Mouse (Mus musculus): ENCODE data around the gene Cd72.
"Not testable (repeated sequence)": the region's sequence is repeated elsewhere in the genome, so short reads cannot be mapped to it uniquely, and the experiment has no call there.

Gene Cd72

DNA sequence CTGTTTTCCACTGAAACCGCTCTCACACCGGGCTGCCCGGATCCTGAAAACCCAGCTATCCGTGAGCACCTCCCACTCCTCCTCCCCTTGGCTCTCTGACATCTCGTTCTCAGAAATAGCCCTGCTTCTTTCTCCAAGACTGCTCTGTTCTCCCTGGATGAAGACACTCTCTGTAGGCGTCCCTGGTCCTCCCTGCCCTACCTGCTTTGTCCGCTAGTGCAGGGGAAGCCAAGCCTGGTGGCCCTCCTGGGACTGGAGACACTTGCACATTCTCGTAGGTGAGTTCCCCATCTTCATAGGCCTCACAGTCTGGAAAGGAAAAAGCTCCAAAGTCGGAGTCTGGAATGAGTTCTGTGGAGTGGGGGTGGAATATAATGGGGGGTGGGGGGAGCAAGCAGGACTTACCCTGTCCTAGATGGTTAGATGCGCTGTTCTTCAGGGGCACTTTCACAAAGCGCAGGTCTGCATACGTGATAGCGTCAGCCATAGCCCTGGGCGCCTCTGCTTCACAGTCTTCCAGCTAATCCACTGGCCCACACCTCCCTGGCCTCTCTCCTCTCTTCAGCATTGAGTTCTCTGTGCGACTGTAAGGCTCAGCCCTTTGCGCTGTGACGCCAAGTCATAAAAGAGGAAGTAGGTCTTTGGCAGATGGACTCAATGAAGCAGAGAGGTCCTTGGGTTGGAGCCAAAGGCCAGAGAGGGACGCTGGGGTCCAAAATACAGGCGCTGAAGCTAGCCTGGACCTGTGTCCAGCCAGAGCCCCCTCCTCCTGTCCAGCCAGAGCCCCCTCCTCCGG lies at the start of gene Cd72:
Gene Cd72, minus strand, starts transcription at position 588 of the 796 bp plus-strand sequence.
- peak; percentile 17 for DNase-seq (ENCODE audit: low spot score)

DNA sequence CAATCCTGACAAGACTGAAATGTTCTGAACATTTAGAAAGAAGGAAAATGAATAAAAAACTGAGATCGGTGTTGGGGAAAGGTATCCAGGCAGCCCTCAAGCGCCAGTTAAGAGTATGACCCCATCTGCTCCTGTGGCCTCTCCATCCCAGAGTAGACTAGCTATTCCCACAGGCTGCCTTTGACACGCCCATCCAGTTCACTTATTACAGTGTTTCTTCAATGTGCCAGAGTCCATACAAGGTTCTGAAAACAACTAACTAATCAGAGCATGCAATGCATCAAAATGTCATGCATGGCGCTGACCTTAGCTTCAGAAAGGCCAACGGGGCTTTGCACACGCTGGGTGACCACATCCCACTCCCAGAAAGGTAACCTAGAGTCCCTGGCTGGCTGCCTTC lies 49.1 kb upstream of the Cd72 start:
- DNase-seq (ENCODE audit: low spot score), result no peak

DNA sequence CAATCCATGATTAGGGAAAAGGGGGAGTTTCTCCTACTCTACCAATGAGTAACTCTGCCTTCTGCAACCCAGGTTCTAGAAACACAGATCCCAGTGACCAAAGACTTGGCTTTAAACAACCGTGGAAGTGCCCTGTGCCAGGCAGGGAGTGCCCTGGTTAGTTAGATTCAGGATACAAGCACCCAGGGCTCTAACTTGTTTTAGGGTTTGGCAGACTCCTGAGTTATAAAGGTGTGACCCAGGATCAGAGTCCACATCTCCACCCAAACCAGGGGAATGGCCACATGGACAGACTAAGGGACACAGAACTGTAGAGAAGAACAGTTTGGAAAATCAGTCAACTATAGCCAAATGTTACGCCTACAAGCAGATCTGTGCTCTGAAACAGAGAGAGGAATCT lies 48.6 kb upstream of the Cd72 start:
- DNase-seq (ENCODE audit: low spot score), result no peak

DNA sequence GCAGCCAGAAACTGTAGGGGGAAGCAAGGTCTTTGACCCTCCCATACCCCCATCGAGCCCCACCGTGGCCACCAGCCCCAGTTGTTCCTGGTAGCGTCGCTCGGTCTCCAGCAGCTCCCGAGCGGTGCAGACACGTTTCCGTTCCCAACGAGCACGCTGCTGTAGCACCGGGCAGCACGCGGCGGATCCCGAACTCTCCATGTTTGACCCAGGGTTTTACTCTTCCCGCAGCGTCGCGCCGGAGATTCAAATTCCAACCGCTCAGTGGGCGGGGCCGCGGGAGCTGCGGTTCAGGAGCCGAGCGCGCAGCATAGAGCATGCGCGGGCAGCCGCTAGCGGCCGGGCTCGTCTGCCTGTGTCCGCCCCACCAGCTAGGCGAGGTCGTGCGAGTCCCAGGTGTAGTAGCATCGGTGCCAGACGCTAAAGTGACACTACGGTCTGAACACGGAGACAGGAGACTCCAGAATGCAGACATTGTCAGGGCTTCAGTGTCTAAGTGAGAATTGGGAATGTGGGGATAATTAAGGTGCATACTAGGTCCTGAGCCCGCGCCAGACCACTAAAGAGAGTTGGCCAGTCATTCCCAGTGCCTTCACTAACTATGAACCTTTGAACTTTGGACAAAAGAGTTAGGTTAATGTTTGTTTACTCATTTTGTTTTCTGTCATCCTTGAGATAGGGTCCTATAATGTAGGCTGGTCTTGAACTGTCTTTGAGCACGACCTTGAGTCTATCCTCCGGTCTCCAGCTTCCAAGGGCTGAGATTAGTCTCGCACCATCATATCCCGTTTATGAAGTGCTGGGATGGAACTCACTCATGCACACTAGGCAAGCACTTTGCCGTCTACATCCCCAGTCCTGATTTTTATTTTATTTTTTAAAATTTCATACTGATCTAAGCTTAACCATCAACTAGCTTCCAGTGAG lies 45.2 kb upstream of the Cd72 start, which contains the start of gene Arhgef39:
Gene Arhgef39, minus strand, starts transcription at position 289 of the 927 bp plus-strand sequence.
- peak; percentile 93 for DNase-seq (ENCODE audit: low spot score)

DNA sequence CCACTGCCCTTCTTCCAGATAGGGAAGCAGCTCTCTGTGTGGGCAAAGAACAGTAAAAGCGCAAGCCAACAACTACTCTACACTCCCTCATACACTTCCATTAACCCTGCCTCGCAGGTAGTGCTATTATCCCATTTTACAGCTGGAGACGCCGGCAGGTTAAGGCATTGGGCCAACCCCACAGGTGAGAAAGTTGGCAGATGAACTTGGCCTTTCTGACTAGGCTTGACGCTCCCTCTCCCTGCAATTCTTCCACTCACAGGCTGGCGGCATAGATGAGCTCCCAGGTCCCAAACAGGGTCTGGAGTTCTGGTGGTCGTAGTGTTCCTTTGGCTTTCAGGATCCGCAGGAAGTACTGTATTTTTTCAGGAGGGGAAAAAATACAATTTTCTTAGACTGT lies 44.6 kb upstream of the Cd72 start:
- peak; percentile 85 for DNase-seq (ENCODE audit: low spot score)

DNA sequence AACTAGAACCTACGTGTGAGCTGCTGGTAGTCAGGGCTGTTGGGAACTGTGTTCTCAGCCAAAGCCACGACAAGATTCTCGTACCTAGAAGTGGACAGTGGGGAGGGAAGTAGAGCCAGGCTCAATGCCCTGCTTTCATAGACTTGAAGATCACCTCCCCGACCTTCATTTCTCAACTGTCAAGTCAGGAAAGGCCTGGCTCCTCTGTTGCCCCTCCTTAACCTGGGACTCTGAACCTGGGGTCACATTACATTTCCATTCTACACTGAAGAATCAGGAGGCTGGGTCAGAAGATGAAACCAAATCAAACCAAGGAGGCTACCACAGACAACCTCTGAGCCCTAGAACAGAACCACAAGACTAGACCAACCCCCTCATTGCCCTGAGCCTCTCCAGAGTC lies 43.5 kb upstream of the Cd72 start:
- DNase-seq (ENCODE audit: low spot score), result no peak

DNA sequence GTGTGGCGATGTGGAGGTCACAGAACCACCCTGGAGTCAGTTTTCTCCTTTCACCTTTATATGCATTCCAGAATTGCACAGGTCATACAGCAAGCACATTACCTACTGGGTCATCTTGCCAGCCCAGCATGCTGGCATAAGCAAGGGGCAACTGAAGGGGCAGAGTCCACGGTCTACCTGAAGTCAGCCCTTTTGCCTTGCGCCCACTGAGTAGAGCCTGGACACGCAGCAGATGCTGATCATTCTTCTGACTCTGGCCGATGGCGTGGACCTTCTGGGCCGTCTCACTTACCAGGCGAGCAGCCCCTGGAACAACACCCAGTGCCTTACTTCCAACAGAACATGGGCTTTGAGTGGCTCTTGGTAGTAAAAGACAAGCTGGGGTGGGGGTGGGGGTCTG lies 43.0 kb upstream of the Cd72 start:
- DNase-seq (ENCODE audit: low spot score), result no peak

DNA sequence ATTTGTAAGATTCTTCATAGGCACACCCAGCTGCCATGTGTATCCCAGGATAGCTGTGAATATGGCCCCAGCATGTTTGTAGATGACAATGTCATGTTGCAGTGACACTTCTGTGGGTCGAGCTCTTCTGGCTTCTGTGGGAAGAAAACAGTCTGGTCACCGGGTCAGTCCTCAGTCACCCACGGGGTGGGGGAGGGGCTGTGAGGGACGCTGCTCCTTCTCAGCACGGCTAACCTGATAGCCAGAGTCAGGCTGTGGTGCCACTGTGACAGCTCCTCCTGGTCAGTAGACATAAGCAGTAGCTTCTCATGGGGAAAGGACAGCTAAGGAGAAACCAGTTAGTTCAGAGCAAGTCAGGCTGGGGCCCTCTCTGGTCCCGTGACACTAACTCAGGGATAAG lies 42.2 kb upstream of the Cd72 start:
- DNase-seq (ENCODE audit: low spot score), result no peak

DNA sequence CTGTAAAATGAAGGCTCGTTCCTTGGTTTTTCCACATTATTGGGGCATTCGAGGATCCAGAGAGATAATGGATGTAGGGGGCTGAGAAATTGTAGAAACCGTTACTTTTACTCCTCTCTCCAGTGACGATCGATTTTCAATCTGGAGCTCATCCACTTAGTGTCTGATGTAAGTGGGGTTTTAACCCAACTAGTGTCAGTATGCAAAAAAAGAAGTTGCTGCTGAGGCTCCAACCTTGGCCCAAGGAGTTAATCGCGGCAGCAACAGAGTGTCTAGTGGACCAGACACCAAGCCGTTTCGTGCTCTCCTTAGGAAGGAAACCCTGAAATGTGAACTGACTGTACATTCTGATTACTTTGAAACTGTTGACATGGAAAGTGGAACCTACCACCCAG lies 39.4 kb upstream of the Cd72 start:
- DNase-seq (ENCODE audit: low spot score), result no peak

DNA sequence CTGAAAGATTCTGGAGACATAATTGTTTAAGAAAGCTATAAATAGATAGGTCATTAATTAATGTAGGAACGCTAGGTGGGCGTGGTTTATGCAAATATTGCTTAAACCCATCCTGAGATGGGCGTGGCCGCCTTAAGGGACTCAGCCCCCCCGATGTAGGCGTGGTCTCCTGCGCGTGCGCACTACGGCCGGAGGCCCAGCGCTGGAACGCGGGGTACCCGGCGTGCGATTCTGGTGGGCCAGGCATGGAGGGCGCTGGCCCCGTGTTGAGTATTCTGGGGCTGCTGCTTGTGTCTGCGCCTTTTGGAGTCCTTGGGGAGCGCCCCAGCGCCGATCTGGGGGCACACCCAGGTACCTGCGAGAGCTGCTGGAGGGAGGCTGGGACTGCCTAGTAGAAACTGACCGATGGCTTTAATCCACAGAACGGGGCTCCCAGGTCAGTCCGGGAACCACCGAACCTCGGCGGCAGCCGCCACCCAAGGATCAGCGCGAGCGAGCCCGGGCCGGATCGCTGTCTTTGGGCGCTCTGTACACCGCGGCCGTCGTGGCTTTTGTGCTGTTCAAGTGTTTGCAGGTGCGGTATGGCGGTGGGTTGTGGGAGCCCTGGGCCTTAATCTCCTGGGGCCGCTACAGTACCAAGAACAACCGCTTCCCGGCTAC lies 38.9 kb upstream of the Cd72 start:
- DNase-seq (ENCODE audit: low spot score), result peak; percentile 98

DNA sequence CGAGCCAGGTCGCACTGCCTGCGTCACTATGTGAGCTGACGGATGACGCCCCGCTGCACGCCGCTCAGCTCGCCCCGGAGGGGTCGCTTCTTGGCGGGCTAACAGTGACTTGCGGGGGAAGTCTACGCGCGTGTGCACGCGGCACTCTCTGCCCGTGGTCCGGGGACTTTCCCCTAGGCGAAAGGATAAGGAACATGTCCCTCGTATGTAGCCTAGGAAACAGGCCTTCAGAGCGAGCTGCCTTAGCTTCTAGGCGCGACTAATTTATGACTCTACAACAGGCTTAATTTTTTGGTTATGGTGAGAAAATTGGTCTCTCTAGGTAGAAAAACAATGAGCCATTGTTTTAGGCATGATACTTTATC lies 38.4 kb upstream of the Cd72 start, which contains the start of gene Ccdc107:
Gene Ccdc107, plus strand, starts transcription at position 80 of the 365 bp plus-strand sequence.
- DNase-seq (ENCODE audit: low spot score), result peak; percentile 94

DNA sequence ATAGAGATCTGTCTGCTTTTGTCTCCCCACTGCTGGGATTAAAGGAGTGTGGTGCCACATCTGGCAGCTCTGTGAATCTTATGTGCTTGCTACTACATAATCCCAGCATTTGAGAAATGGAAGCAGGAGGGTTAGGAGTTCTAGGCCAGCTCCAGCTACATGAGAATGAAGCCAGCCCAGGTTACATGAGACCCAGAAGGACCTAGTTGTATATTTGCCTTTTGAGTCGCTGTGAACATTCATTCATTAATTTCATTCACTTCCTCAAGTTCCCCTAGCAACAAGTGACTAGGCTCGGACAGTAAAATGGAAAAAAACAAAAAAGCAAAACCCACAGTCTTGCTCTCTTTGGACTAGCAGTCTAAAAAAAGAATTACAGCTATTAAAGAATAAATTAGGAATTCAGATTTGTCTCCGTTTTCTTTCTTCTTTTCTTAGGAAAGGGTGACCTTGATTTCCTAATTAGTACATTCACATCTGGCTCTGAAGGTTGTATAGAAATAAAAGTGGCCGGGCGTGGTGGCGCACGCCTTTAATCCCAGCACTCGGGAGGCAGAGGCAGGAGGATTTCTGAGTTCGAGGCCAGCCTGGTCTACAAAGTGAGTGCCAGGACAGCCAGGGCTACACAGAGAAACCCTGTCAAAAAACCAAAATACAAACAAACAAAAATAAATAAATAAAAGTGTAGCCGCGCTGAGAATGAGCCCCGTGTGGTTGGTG lies 37.8 kb upstream of the Cd72 start:
- peak; percentile 21 for DNase-seq (ENCODE audit: low spot score)

DNA sequence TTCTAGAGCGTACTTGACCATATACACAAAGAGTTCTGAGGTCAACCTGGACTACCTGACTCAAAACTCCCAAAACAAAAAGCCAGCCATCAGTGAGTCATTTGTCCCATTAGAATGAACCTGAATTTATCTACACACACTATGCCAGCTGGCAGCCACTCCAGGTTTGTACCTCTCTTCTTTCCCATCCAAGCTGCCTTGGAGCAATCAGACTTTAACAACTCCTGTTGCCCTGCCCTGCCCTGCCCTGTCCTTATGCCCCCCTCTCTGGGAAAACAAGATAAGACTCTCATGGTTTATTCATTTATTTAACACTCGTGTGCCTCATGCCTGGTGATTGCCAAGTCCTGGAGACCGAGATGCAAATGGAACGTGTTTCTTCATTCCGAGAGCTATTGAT lies 36.4 kb upstream of the Cd72 start:
- no peak for DNase-seq (ENCODE audit: low spot score)

DNA sequence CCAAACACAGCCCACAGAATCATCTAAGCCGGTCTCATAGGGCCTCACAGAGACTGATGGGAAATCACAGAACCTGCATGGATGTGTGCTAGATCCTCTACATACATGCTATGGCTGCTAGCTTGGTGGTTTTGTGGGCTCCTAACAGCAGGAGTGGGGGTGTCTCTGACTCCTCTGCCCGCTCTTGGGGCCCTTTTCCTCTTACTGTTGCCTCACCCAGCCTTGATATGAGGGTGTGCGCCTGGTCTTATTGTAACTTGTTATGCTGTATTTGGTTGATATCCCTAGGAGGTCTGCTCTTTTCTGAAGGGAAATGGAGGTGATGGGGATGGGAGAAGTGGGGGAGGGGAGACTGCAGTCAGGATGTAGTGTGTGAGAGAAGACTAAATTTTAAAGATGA lies 35.2 kb upstream of the Cd72 start:
- DNase-seq (ENCODE audit: low spot score), result no peak

DNA sequence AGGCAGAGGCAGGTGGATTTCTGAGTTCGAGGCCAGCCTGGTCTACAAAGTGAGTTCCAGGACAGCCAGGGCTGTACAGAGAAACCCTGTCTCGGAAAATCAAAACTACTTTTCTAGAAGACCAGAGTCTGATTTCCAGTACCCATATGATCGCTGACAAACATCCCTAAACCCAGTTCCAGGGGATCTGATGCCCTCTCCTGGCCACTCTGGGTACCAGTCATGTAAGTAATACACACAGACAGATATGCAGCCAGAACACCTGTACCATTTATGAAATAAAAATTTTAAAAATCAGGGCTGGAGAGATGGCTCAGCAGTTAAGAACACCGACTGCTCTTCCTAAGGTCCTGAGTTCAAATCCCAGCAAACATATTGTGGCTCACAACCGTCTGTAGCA lies 31.2 kb upstream of the Cd72 start:
- not testable (repeated sequence) for DNase-seq (ENCODE audit: low spot score)

DNA sequence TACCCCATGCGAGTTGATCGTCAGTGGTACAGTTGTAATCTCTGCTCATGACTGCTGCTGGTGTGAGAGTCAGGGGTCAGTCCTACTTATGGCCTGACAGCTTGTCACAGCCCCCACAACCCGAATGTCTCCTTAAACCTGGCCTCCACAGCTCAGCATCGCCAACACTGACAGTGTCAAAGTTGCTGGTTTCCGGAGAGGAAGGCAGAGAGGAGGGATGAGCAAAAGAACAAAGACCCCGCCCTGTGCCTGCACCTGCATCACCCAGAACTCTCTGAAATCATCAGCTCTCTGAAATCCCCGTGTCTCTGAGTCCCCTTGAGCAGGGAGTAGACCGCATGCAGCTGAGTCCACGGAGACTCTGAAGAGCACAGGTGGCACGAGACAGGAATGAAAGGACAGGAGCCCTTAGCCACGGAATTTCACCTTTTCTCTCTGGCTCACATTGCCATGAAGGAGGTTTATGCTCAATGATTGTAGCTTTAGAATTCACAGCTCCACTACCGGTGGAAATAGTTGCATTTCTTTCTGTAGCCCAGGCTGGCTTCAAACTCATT lies 29.2 kb upstream of the Cd72 start, which contains the start of gene Sit1:
Gene Sit1, minus strand, starts transcription at position 200 of the 557 bp plus-strand sequence.
- no peak for DNase-seq (ENCODE audit: low spot score)

DNA sequence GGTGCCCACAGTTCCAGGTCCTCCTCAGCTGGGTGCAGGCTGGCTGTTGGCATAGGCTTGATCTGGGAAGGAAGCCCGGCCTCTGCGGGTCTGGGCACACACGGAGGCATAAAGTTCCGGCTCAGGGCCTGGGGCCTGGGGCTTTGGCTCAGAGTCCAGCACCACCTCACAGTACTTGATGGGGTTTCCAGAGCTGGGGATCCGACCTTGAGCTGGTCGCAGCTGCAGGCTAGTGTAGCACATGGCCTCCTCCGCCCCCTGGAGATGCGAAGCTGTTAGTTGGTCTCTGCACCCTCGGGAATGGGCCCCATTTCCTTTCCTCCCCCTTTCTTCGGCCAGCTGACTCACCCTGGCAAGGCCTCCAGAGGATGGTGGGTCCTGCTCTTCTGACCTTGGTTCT lies 28.2 kb upstream of the Cd72 start:
- no peak for DNase-seq (ENCODE audit: low spot score)

DNA sequence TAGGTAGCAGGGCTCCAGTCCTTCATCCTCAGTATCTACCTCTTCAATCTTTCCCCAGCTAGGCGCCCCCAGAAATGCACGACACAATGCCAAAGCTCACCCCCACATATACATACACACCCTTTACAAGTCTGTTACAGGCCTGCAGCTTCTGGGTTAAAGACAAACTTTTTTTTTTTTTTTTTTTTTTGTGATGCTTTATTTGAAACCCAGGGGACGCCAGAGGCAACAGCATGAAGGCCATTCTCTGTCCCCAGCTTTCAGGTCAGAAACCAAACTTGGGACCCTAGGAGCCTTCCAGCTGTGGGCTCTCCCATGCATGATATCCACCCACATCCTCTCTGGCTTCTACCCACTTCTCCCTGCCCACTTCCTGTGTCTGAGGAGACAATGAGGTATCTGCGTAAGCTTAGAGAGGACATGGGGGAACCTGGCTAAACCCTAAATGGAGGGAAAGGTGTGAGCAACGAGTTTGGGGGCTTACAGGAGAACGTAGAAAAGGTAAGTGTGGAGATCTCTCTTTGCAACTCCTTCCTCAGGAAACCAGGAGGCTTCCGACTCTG lies 27.5 kb upstream of the Cd72 start:
- no peak for DNase-seq (ENCODE audit: low spot score)

DNA sequence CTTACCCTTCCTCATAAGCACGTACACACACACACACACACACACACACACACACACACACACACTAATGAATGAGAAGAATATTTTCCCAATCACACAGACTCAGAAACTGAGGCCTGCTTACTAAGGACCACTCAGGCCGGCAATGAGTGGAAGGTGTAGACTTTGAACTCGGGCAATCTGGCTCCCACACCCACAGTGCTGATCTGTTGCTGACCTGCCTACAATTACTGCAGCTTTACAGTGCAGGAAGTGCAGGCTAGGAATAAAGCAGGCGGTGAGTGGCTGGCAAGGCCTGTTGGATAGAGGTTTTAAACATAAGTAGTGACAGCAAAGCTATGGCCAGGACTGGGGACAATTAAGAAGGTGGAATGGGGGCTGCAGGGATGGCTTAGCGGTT lies 26.6 kb upstream of the Cd72 start:
- no peak for DNase-seq (ENCODE audit: low spot score)

DNA sequence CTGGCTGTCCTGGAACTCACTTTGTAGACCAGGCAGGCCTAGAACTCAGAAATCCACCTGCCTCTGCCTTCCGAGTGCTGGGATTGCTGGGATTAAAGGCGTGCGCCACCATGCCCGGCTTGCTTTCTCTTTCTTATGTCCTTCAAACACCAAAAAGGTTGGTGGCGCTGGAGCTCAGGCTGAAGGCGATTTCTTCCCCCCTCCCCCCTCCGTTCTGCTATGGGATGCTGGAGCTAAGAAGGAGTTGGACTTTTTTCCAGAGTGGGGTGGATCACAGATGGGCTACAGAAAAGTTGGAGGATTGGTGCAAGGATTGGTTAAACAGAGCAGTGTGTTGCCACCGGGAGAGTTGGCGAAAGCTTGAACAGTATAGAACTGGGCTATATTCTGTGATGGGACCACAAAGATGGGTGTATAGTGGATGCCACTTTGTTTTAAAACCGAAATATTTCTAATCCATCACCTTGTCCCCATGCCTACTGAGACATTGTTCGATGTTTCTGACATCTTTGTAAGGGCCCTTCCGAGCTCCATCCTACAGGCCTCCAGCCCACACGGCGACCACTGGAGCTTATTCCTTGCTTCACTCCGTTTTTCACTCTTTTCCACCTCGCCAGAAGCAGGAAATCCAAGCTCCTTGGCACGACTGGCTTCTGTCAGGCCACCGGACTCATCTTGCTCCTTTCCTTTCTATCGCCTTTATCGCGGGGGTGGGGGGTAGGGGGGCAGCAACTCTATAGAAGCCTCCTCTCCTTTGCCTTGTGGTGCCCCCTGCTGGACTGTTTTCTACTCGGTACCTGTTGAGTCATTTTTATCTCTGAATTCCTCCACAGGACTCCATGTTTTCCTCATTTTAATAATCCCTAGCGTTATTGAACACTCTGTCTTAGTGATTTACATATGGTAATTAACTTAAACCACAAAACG lies 24.7 kb upstream of the Cd72 start:
- peak; percentile 89 for DNase-seq (ENCODE audit: low spot score)

Measured in embryo, embryonic 10.5 days (tissue).